Mouse (Mus musculus): Measurements from ENCODE around the gene Ddx39b. TPM values are rescaled to one million over a fixed set of nuclear protein-coding genes. Genes with fewer than 3 reads are reported as not detected.

Gene Ddx39b
- polyA plus RNA-seq (2012): 18.8 and 20.8 TPM in 2 replicates

DNA sequence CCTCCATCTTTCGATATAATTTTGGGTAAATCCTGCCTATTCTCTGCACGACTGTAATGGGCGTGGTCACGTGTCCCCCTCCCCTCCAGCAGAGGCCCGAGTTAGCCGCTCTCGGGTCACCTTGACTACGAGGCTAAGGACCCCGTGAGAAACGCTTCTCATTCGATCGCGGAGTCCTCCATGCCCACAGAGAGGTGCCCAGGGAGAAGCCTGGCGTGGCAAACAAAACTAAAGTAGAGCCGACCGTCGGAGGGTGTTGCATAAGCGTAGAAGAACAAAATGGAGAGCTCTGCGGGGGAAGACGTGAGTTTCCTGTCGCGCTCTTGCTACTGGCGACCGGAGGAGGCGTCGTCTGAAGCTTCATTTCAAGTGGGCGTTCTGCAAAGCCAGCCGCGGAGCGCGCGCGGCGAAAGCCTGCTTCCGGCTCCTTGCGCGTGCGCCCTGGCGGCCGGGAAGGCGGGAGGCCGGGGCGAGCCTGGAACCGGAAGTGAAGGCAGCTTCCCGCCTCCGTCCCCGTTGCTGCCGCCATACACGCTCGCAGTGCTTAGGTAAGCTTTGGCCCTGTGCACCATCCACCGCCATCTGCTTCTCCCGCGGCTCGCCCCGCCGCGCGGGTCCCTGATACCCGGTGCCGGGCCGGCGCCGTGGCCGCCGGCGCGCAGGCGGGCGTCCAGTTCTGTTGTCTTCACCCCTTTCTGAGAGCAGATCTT, at the start of gene Ddx39b:
Ddx39b (plus strand) TSS at position 442 of the 710 bp plus-strand sequence.
- H3K36me3 ChIP-seq (ENCODE audit: control insufficient read depth): peaks cover 38% of the 10 kb centered on the region
- no peaks in the 10 kb centered on the region for H3K9me3 ChIP-seq (ENCODE audit: control insufficient read depth, low read length)
- H3K4me3 ChIP-seq (replicated peaks): peak within 1 kb of the TSS; percentile 82
- H3K4me1 ChIP-seq (ENCODE audit: control insufficient read depth): peaks cover 63% of the 10 kb centered on the region
- no peak for TF ChIP-seq GATA1 (IDR thresholded peaks at IDR 0.05; ENCODE audit: low read length)
- no peak for TF ChIP-seq TAL1 (IDR thresholded peaks at IDR 0.05; ENCODE audit: low read length)
- H3K27me3 ChIP-seq (ENCODE audit: control insufficient read depth): no peaks in the 10 kb centered on the region

GRCm38 (mm10) chr17:35192924-35193323, 48.6 kb upstream of the Ddx39b start:
- no peak overlapping the region for H3K4me3 ChIP-seq (replicated peaks)
- H3K4me1 ChIP-seq (ENCODE audit: control insufficient read depth): peaks cover 14% of the 10 kb centered on the region
- no peaks in the 10 kb centered on the region for H3K36me3 ChIP-seq (ENCODE audit: control insufficient read depth)
- TF ChIP-seq TAL1 (IDR thresholded peaks at IDR 0.05; ENCODE audit: low read length) (no peak), GATA1 (IDR thresholded peaks at IDR 0.05; ENCODE audit: low read length) (no peak)
- peaks cover 40% of the 10 kb centered on the region for H3K27me3 ChIP-seq (ENCODE audit: control insufficient read depth)
- no peaks in the 10 kb centered on the region for H3K9me3 ChIP-seq (ENCODE audit: control insufficient read depth, low read length)

- no peak within 1 kb of the TSS for H3K4me3 ChIP-seq (replicated peaks)
- TF ChIP-seq TAL1 (IDR thresholded peaks at IDR 0.05; ENCODE audit: low read length) (no peak), GATA1 (IDR thresholded peaks at IDR 0.05; ENCODE audit: low read length) (no peak)
- H3K9me3 ChIP-seq (ENCODE audit: control insufficient read depth, low read length): no peaks in the 10 kb centered on the region
- H3K4me1 ChIP-seq (ENCODE audit: control insufficient read depth): peaks cover 14% of the 10 kb centered on the region
- H3K36me3 ChIP-seq (ENCODE audit: control insufficient read depth): no peaks in the 10 kb centered on the region
- H3K27me3 ChIP-seq (ENCODE audit: control insufficient read depth): peaks cover 43% of the 10 kb centered on the region
These were observed 47.4 kb upstream of the Ddx39b start, which contains the start of gene Ltb for GRCm38 (mm10) chr17:35193881-35194843. Gene Ltb (plus strand): TSS chr17:35194439.

GRCm38 (mm10) chr17:35194844-35195630, 46.5 kb upstream of the Ddx39b start:
- Histone ChIP-seq H3K4me3 (replicated peaks) (peak overlapping the region; percentile 48), H3K36me3 (ENCODE audit: control insufficient read depth) (no peaks in the 10 kb centered on the region), H3K9me3 (ENCODE audit: control insufficient read depth, low read length) (no peaks in the 10 kb centered on the region), H3K4me1 (ENCODE audit: control insufficient read depth) (peaks cover 14% of the 10 kb centered on the region), H3K27me3 (ENCODE audit: control insufficient read depth) (peaks cover 47% of the 10 kb centered on the region)
- TF ChIP-seq GATA1 (IDR thresholded peaks at IDR 0.05; ENCODE audit: low read length): no peak
- no peak for TF ChIP-seq TAL1 (IDR thresholded peaks at IDR 0.05; ENCODE audit: low read length)

DNA sequence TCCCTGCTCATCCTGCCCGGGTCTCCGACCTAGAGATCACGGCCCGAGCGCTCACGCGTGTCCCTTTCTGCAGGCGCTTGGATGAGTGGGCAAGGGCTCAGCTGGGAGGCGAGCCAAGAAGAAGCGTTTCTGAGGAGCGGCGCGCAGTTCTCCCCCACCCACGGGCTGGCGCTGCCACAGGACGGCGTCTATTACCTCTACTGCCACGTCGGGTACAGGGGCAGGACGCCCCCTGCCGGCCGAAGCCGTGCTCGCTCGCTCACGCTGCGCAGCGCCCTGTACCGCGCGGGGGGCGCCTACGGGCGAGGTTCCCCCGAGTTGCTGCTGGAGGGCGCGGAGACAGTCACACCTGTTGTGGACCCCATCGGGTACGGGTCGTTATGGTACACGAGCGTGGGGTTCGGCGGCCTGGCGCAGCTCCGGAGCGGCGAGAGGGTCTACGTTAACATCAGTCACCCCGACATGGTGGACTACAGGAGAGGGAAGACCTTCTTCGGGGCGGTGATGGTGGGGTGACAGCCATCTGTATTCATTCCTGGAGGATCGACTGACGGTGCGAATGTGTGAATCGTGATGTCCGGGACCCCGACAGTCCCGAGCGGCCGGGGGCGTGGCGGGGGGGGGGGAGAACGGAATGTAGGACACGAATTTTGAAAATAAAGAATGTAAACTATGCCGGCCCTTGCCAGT, 45.8 kb upstream of the Ddx39b start:
- Histone ChIP-seq H3K9me3 (ENCODE audit: control insufficient read depth, low read length) (no peaks in the 10 kb centered on the region), H3K27me3 (ENCODE audit: control insufficient read depth) (peaks cover 54% of the 10 kb centered on the region), H3K4me1 (ENCODE audit: control insufficient read depth) (peaks cover 16% of the 10 kb centered on the region), H3K4me3 (replicated peaks) (peak overlapping the region; percentile 48), H3K36me3 (ENCODE audit: control insufficient read depth) (no peaks in the 10 kb centered on the region)
- TF ChIP-seq GATA1 (IDR thresholded peaks at IDR 0.05; ENCODE audit: low read length) (no peak), TAL1 (IDR thresholded peaks at IDR 0.05; ENCODE audit: low read length) (no peak)

GRCm38 (mm10) chr17:35196321-35196641, 45.3 kb upstream of the Ddx39b start:
- Histone ChIP-seq H3K4me1 (ENCODE audit: control insufficient read depth) (peaks cover 16% of the 10 kb centered on the region), H3K9me3 (ENCODE audit: control insufficient read depth, low read length) (no peaks in the 10 kb centered on the region), H3K27me3 (ENCODE audit: control insufficient read depth) (peaks cover 59% of the 10 kb centered on the region), H3K4me3 (replicated peaks) (no peak overlapping the region), H3K36me3 (ENCODE audit: control insufficient read depth) (no peaks in the 10 kb centered on the region)
- TF ChIP-seq TAL1 (IDR thresholded peaks at IDR 0.05; ENCODE audit: low read length): no peak
- no peak for TF ChIP-seq GATA1 (IDR thresholded peaks at IDR 0.05; ENCODE audit: low read length)

DNA sequence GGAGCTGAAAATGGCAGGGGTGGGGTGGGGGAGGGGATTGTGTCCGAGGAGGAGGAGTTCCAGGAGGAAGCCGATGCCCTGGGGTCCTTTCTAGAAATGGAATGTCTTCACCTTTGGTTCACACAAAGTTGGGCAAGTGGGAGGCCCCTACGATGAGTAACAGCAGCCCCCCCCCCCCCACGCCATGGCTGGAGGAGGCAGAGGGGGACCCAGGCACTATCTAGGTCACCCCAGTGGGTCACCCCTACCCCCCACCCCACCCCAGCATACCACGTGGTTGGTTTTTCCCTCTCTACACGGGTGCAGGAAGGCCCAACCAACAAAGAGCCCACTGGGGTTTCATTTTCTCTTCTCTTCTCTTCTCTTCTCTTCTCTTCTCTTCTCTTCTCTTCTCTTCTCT, 44.4 kb upstream of the Ddx39b start:
- Histone ChIP-seq H3K4me3 (replicated peaks) (no peak overlapping the region), H3K9me3 (ENCODE audit: control insufficient read depth, low read length) (no peaks in the 10 kb centered on the region), H3K4me1 (ENCODE audit: control insufficient read depth) (peaks cover 16% of the 10 kb centered on the region), H3K36me3 (ENCODE audit: control insufficient read depth) (no peaks in the 10 kb centered on the region), H3K27me3 (ENCODE audit: control insufficient read depth) (peaks cover 68% of the 10 kb centered on the region)
- no peak for TF ChIP-seq GATA1 (IDR thresholded peaks at IDR 0.05; ENCODE audit: low read length)
- TF ChIP-seq TAL1 (IDR thresholded peaks at IDR 0.05; ENCODE audit: low read length): no peak

- Histone ChIP-seq H3K27me3 (ENCODE audit: control insufficient read depth) (peaks cover 73% of the 10 kb centered on the region), H3K4me3 (replicated peaks) (no peak overlapping the region), H3K9me3 (ENCODE audit: control insufficient read depth, low read length) (no peaks in the 10 kb centered on the region), H3K4me1 (ENCODE audit: control insufficient read depth) (peaks cover 16% of the 10 kb centered on the region), H3K36me3 (ENCODE audit: control insufficient read depth) (no peaks in the 10 kb centered on the region)
- no peak for TF ChIP-seq GATA1 (IDR thresholded peaks at IDR 0.05; ENCODE audit: low read length)
- TF ChIP-seq TAL1 (IDR thresholded peaks at IDR 0.05; ENCODE audit: low read length): no peak
These were observed 43.5 kb upstream of the Ddx39b start for GRCm38 (mm10) chr17:35198029-35198428.
